Mouse (Mus musculus): Measurements from ENCODE around the gene Wars. TPM values are rescaled to one million over a fixed set of nuclear protein-coding genes. Genes with fewer than 3 reads are reported as not detected.
A peak's percentile ranks its signal among the peaks of the same experiment; 100 is the strongest.

The Wars gene
- polyA plus RNA-seq, 1 experiment from 2014 or later: 112 TPM

DNA sequence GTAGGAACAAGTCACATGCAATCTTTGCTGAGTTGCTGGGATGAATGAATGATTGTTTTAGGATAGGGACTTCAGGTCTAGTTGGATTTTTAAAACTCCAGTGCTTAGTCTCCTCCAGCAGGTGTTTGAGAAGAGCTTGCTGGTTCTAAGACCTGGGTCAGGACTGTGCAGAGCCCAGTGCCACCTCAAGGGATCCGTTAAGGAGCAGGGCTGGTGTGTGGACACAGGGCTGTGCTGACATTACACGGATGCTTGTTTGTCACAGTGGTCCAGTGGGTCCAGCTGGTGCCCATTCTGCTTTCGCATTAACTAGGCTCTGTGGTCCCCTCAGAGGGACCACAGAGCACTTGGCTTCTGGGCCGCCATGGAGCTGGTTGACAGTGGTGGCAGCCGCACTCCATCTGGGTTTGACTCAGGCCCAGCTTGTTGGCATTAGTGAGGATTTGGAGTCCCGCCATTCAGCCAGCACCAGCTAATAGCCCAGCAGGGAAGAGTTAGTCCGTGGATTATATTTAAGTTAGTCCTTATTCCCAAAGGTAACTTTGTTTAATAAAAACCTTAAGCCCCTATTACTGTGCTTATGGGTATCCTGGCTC is 22.6 kb upstream of the Wars start:
- Histone ChIP-seq H3K4me3 (ENCODE audit: low read depth, low read length) (no peak overlapping the region), H3K9ac (ENCODE audit: low read depth, low read length) (no peak overlapping the region), H3K4me1 (replicated peaks; ENCODE audit: control insufficient read depth, insufficient read depth, low read length) (peaks cover 13% of the 10 kb centered on the region), H3K4me2 (replicated peaks; ENCODE audit: low read depth, low read length) (no peak overlapping the region), H3K36me3 (ENCODE audit: control insufficient read depth, insufficient read depth, low read length) (no peaks in the 10 kb centered on the region), H3K9me3 (ENCODE audit: control insufficient read depth, low read length) (no peaks in the 10 kb centered on the region), H3K27ac (ENCODE audit: low read depth, low read length) (0 out of 2 replicates have a peak overlapping the region, but pooled peaks have one; percentile 39), H3K27me3 (ENCODE audit: control insufficient read depth, insufficient read depth, low read length) (no peaks in the 10 kb centered on the region)
- WGBS: 56% methylated on average over 7 of the region's 7 CpGs
- DNase-seq (ENCODE audit: low spot score): no peak
- peak; percentile 69; the same call in 1 of the 2 replicates for ATAC-seq (ENCODE audit: low FRiP score)

DNA sequence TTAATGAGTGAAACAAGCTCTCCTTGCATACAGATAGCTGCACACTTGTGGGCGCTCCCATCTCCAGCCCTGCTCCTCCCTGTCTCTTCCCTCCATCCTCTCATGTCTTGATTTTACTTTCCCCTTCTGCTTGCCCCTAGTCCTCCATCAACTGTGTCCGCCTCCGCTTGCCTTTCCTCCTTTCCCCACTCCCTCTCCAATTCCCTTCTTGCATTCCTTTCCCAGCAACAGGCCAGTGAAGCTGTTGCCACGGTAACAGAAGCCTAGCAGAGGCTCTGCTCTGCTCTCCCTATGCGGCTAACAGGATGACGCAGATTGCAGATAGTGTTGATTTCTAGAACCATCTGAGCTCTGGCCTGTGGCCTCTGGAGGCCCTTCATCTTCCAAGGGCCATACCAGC is 21.9 kb upstream of the Wars start:
- H3K36me3 ChIP-seq (ENCODE audit: control insufficient read depth, insufficient read depth, low read length): no peaks in the 10 kb centered on the region
- H3K4me2 ChIP-seq (replicated peaks; ENCODE audit: low read depth, low read length): no peak overlapping the region
- H3K4me3 ChIP-seq (ENCODE audit: low read depth, low read length): no peak overlapping the region
- no peak overlapping the region for H3K9ac ChIP-seq (ENCODE audit: low read depth, low read length)
- 0 out of 2 replicates have a peak overlapping the region, but pooled peaks have one; percentile 39 for H3K27ac ChIP-seq (ENCODE audit: low read depth, low read length)
- ATAC-seq (ENCODE audit: low FRiP score): peak; percentile 66
- H3K27me3 ChIP-seq (ENCODE audit: control insufficient read depth, insufficient read depth, low read length): no peaks in the 10 kb centered on the region
- no peaks in the 10 kb centered on the region for H3K9me3 ChIP-seq (ENCODE audit: control insufficient read depth, low read length)
- peaks cover 13% of the 10 kb centered on the region for H3K4me1 ChIP-seq (replicated peaks; ENCODE audit: control insufficient read depth, insufficient read depth, low read length)
- 13% methylated on average over 6 of the region's 6 CpGs for WGBS
- peak; percentile 77 for DNase-seq (ENCODE audit: low spot score)

GRCm38 (mm10) chr12:108914709-108915340 is 20.9 kb upstream of the Wars start:
- Histone ChIP-seq H3K4me3 (ENCODE audit: low read depth, low read length) (no peak overlapping the region), H3K27ac (ENCODE audit: low read depth, low read length) (no peak overlapping the region), H3K27me3 (ENCODE audit: control insufficient read depth, insufficient read depth, low read length) (no peaks in the 10 kb centered on the region), H3K36me3 (ENCODE audit: control insufficient read depth, insufficient read depth, low read length) (no peaks in the 10 kb centered on the region), H3K4me1 (replicated peaks; ENCODE audit: control insufficient read depth, insufficient read depth, low read length) (peaks cover 13% of the 10 kb centered on the region), H3K4me2 (replicated peaks; ENCODE audit: low read depth, low read length) (no peak overlapping the region), H3K9ac (ENCODE audit: low read depth, low read length) (no peak overlapping the region), H3K9me3 (ENCODE audit: control insufficient read depth, low read length) (no peaks in the 10 kb centered on the region)
- no peak for DNase-seq (ENCODE audit: low spot score)
- ATAC-seq (ENCODE audit: low FRiP score): no peak
- WGBS: 67% methylated on average over 12 of the region's 12 CpGs

DNA sequence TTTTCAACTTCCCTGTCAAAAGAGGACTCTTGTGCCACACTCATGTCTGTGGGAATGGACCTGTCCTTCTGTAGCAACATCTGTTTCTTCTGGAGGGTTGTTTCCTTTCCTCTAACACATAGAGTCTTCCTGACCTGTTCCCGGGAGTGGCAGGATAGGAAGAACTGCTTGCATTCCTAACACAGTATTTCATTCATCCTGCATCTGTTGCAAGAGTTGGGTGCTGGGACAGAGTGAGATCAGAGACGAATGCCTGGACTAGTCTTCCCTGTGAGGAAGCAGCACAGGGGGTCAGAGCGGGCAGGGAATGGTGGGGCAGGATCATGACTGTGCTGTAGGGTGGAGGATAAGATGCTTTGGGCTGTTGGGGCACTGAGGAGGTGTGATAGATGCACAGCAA is 20.2 kb upstream of the Wars start:
- Histone ChIP-seq H3K27me3 (ENCODE audit: control insufficient read depth, insufficient read depth, low read length) (no peaks in the 10 kb centered on the region), H3K36me3 (ENCODE audit: control insufficient read depth, insufficient read depth, low read length) (no peaks in the 10 kb centered on the region), H3K27ac (ENCODE audit: low read depth, low read length) (no peak overlapping the region), H3K4me3 (ENCODE audit: low read depth, low read length) (no peak overlapping the region), H3K4me1 (replicated peaks; ENCODE audit: control insufficient read depth, insufficient read depth, low read length) (peaks cover 13% of the 10 kb centered on the region), H3K9ac (ENCODE audit: low read depth, low read length) (no peak overlapping the region), H3K4me2 (replicated peaks; ENCODE audit: low read depth, low read length) (no peak overlapping the region), H3K9me3 (ENCODE audit: control insufficient read depth, low read length) (no peaks in the 10 kb centered on the region)
- WGBS: 60% methylated on average over 3 of the region's 3 CpGs
- ATAC-seq (ENCODE audit: low FRiP score) (no peak), DNase-seq (ENCODE audit: low spot score) (no peak)

GRCm38 (mm10) chr12:108912442-108912841 is 18.5 kb upstream of the Wars start:
- Histone ChIP-seq H3K4me1 (replicated peaks; ENCODE audit: control insufficient read depth, insufficient read depth, low read length) (peaks cover 14% of the 10 kb centered on the region), H3K36me3 (ENCODE audit: control insufficient read depth, insufficient read depth, low read length) (no peaks in the 10 kb centered on the region), H3K27ac (ENCODE audit: low read depth, low read length) (no peak overlapping the region), H3K9ac (ENCODE audit: low read depth, low read length) (no peak overlapping the region), H3K4me3 (ENCODE audit: low read depth, low read length) (no peak overlapping the region), H3K27me3 (ENCODE audit: control insufficient read depth, insufficient read depth, low read length) (no peaks in the 10 kb centered on the region), H3K4me2 (replicated peaks; ENCODE audit: low read depth, low read length) (no peak overlapping the region), H3K9me3 (ENCODE audit: control insufficient read depth, low read length) (no peaks in the 10 kb centered on the region)
- no peak for ATAC-seq (ENCODE audit: low FRiP score)
- WGBS: 88% methylated on average over 2 of the region's 2 CpGs
- no peak for DNase-seq (ENCODE audit: low spot score)

- Histone ChIP-seq H3K27ac (ENCODE audit: low read depth, low read length) (peak overlapping the region; percentile 51), H3K4me3 (ENCODE audit: low read depth, low read length) (no peak overlapping the region), H3K9me3 (ENCODE audit: control insufficient read depth, low read length) (no peaks in the 10 kb centered on the region), H3K27me3 (ENCODE audit: control insufficient read depth, insufficient read depth, low read length) (no peaks in the 10 kb centered on the region), H3K36me3 (ENCODE audit: control insufficient read depth, insufficient read depth, low read length) (no peaks in the 10 kb centered on the region), H3K4me1 (replicated peaks; ENCODE audit: control insufficient read depth, insufficient read depth, low read length) (peaks cover 8% of the 10 kb centered on the region), H3K4me2 (replicated peaks; ENCODE audit: low read depth, low read length) (no peak overlapping the region), H3K9ac (ENCODE audit: low read depth, low read length) (no peak overlapping the region)
- ATAC-seq (ENCODE audit: low FRiP score): no peak
- WGBS: 85% methylated on average over 8 of the region's 8 CpGs
- DNase-seq (ENCODE audit: low spot score): no peak
These were observed 16.0 kb upstream of the Wars start for GRCm38 (mm10) chr12:108909846-108910433.

- ATAC-seq (ENCODE audit: low FRiP score) (peak; percentile 34; the same call in 1 of the 2 replicates), DNase-seq (ENCODE audit: low spot score) (peak; percentile 54)
- Histone ChIP-seq H3K9me3 (ENCODE audit: control insufficient read depth, low read length) (no peaks in the 10 kb centered on the region), H3K4me2 (replicated peaks; ENCODE audit: low read depth, low read length) (no peak overlapping the region), H3K27ac (ENCODE audit: low read depth, low read length) (0 out of 2 replicates have a peak overlapping the region, but pooled peaks have one; percentile 83), H3K4me3 (ENCODE audit: low read depth, low read length) (no peak overlapping the region), H3K27me3 (ENCODE audit: control insufficient read depth, insufficient read depth, low read length) (no peaks in the 10 kb centered on the region), H3K9ac (ENCODE audit: low read depth, low read length) (no peak overlapping the region), H3K36me3 (ENCODE audit: control insufficient read depth, insufficient read depth, low read length) (no peaks in the 10 kb centered on the region), H3K4me1 (replicated peaks; ENCODE audit: control insufficient read depth, insufficient read depth, low read length) (peaks cover 8% of the 10 kb centered on the region)
- WGBS: 50% methylated on average over 12 of the region's 12 CpGs
These were observed 12.4 kb upstream of the Wars start for GRCm38 (mm10) chr12:108906398-108906797.

GRCm38 (mm10) chr12:108905620-108906302 is 11.8 kb upstream of the Wars start:
- H3K9me3 ChIP-seq (ENCODE audit: control insufficient read depth, low read length): no peaks in the 10 kb centered on the region
- H3K4me3 ChIP-seq (ENCODE audit: low read depth, low read length): no peak overlapping the region
- H3K27me3 ChIP-seq (ENCODE audit: control insufficient read depth, insufficient read depth, low read length): no peaks in the 10 kb centered on the region
- WGBS: 29% methylated on average over 14 of the region's 14 CpGs
- peaks cover 8% of the 10 kb centered on the region for H3K4me1 ChIP-seq (replicated peaks; ENCODE audit: control insufficient read depth, insufficient read depth, low read length)
- H3K27ac ChIP-seq (ENCODE audit: low read depth, low read length): peak overlapping the region; percentile 83
- peak overlapping the region; percentile 35; the same call in 1 of the 2 replicates for H3K9ac ChIP-seq (ENCODE audit: low read depth, low read length)
- H3K36me3 ChIP-seq (ENCODE audit: control insufficient read depth, insufficient read depth, low read length): no peaks in the 10 kb centered on the region
- DNase-seq (ENCODE audit: low spot score): no peak
- H3K4me2 ChIP-seq (replicated peaks; ENCODE audit: low read depth, low read length): no peak overlapping the region
- ATAC-seq (ENCODE audit: low FRiP score): peak; percentile 43
